12 mouse cellular contexts compared by ENCODE assay signal in genomic region chr7:142902931-142903330, GRCm38 (mm10). TPM values are rescaled to one million over a fixed set of nuclear protein-coding genes. Genes with fewer than 3 reads are reported as not detected.
DNase-seq lines count a peak whose midpoint lies in the region; ATAC-seq and TF ChIP-seq lines count a peak whose summit lies in the region.
"Had no signal": no experiment of that assay in that cellular context is flagged by ENCODE, and none has a peak within 500 bp of the region (broad histone marks: within the 10 kb centered on the region; RNA-seq: fewer than 3 reads in every experiment).

No protein-coding gene starts in this region.

- H3K4me3 ChIP-seq in cerebellum, adult 2 months (replicated peaks; ENCODE audit: insufficient read depth, low read depth, low read length) = no peak overlapping the region
- H3K4me3 ChIP-seq in forebrain, postnatal 0 days (ENCODE audit: low read depth, low read length) = no peak overlapping the region
- H3K4me3 ChIP-seq in midbrain, embryonic 12.5 days = no peak overlapping the region
- H3K4me3 ChIP-seq in kidney, embryonic 16.5 days (ENCODE audit: low read length) = no peak overlapping the region
- H3K4me3 ChIP-seq: erythroblast, embryonic 14.5 days had no signal

- H3K4me1 ChIP-seq in cerebellum, adult 2 months (ENCODE audit: control insufficient read depth, insufficient read depth, low read length) = no peaks in the 10 kb centered on the region
- H3K4me1 ChIP-seq in forebrain, postnatal 0 days (ENCODE audit: insufficient read depth) = peaks cover 3% of the 10 kb centered on the region; the same call in 1 of the 2 replicates
- peaks cover 43% of the 10 kb centered on the region for H3K4me1 ChIP-seq in midbrain, embryonic 12.5 days
- H3K4me1 ChIP-seq in kidney, embryonic 16.5 days (ENCODE audit: insufficient read depth, low read length) = no peaks in the 10 kb centered on the region

- no peaks in the 10 kb centered on the region for H3K9me3 ChIP-seq in forebrain, postnatal 0 days (ENCODE audit: low read length)
- H3K9me3 ChIP-seq in midbrain, embryonic 12.5 days = no peaks in the 10 kb centered on the region
- H3K9me3 ChIP-seq in kidney, embryonic 16.5 days (ENCODE audit: low read length) = no peaks in the 10 kb centered on the region

- H3K4me2 ChIP-seq in forebrain, postnatal 0 days (ENCODE audit: low read depth) = no peak overlapping the region
- H3K4me2 ChIP-seq in midbrain, embryonic 12.5 days (replicated peaks) = no peak overlapping the region
- no peak overlapping the region for H3K4me2 ChIP-seq in kidney, embryonic 16.5 days (replicated peaks; ENCODE audit: low read depth, low read length)

- TF ChIP-seq POLR2A in cerebellum, adult 2 months (IDR thresholded peaks at IDR 0.05; ENCODE audit: borderline replicate concordance, insufficient read depth, low read length) = no peak

- ATAC-seq in forebrain, postnatal 0 days = peak; percentile 92
- ATAC-seq in midbrain, embryonic 12.5 days (ENCODE audit: low FRiP score, low read depth) = peak; percentile 68
- no peak for ATAC-seq in kidney, embryonic 16.5 days (ENCODE audit: low FRiP score, low TSS enrichment)
- no peak for ATAC-seq in frontal cortex, adult (ENCODE audit: low TSS enrichment)

- H3K27me3 ChIP-seq in cerebellum, adult 2 months (ENCODE audit: control insufficient read depth, insufficient read depth, low read length) = no peaks in the 10 kb centered on the region
- H3K27me3 ChIP-seq in forebrain, postnatal 0 days (ENCODE audit: insufficient read depth, low read length) = no peaks in the 10 kb centered on the region; the same call in 1 of the 2 replicates
- H3K27me3 ChIP-seq in midbrain, embryonic 12.5 days = peaks cover 8% of the 10 kb centered on the region
- 0 out of 2 replicates have a peak, but pooled peaks cover 2% of the 10 kb centered on the region for H3K27me3 ChIP-seq in kidney, embryonic 16.5 days (ENCODE audit: insufficient read depth, low read length)

- WGBS in cerebellum, adult 2 months = 42% methylated on average over 4 of the region's 4 CpGs
- WGBS in forebrain, postnatal 0 days = 13% methylated on average over 4 of the region's 4 CpGs
- 37% methylated on average over 4 of the region's 4 CpGs for WGBS in midbrain, embryonic 12.5 days
- WGBS in kidney, embryonic 16.5 days = 16% methylated on average over 4 of the region's 4 CpGs

- H3K36me3 ChIP-seq in forebrain, postnatal 0 days (ENCODE audit: insufficient read depth) = no peaks in the 10 kb centered on the region
- H3K36me3 ChIP-seq in midbrain, embryonic 12.5 days = no peaks in the 10 kb centered on the region
- H3K36me3 ChIP-seq in kidney, embryonic 16.5 days (ENCODE audit: insufficient read depth, low read length) = no peaks in the 10 kb centered on the region

- no peak overlapping the region for H3K9ac ChIP-seq in forebrain, postnatal 0 days
- no peak overlapping the region for H3K9ac ChIP-seq in midbrain, embryonic 12.5 days (replicated peaks)
- H3K9ac ChIP-seq in kidney, embryonic 16.5 days (replicated peaks; ENCODE audit: low read length) = no peak overlapping the region

- peak; percentile 38 to 54 for DNase-seq in cerebellum, postnatal 10 days
- no peak for DNase-seq in cerebellum, adult 2 months
- DNase-seq in Muller cell, postnatal 12 days (ENCODE audit: inconsistent ontology term) = peak; percentile 74
- peak; percentile 51 for DNase-seq in forebrain, postnatal 0 days
- no peak for DNase-seq in testis, postnatal 10 days (ENCODE audit: low spot score)
- DNase-seq: cerebellum, adult 11-12 months; lung, postnatal 36 days; thymus, postnatal 25 days had no signal

- no peak for TF ChIP-seq CTCF in cerebellum, adult 2 months (IDR thresholded peaks at IDR 0.05; ENCODE audit: borderline replicate concordance, insufficient read depth, low read depth, low read length)
- TF ChIP-seq CTCF in forebrain, postnatal 0 days (IDR thresholded peaks at IDR 0.05; ENCODE audit: low read depth) = no peak

- no peak overlapping the region for H3K27ac ChIP-seq in cerebellum, adult 2 months (ENCODE audit: insufficient read depth, low read length)
- H3K27ac ChIP-seq in forebrain, postnatal 0 days (ENCODE audit: low read depth, low read length) = peak overlapping the region; percentile 74
- peak overlapping the region; percentile 69 for H3K27ac ChIP-seq in midbrain, embryonic 12.5 days (replicated peaks)
- H3K27ac ChIP-seq in kidney, embryonic 16.5 days (ENCODE audit: low read length) = no peak overlapping the region

RNA-seq across cellular contexts. Expression of gene Th, which starts 28.0 kb away (rescaled TPM):
- polyA plus RNA-seq in cerebellum, adult 2 months (2012; rRNA removed) = 11.0 and 13.6 TPM in 2 replicates
- 7.9 and 15.6 TPM in 2 replicates for total RNA-seq in forebrain, postnatal 0 days (2014; rRNA removed)
- 7.9 and 8.9 TPM in 2 replicates for polyA plus RNA-seq in forebrain, postnatal 0 days (2015; fragmentation: Nextera tagmentation; extraction: Ambion mirVana)
- polyA plus RNA-seq in midbrain, embryonic 12.5 days (2016; fragmentation: Nextera tagmentation; extraction: Ambion mirVana) = 16.2 and 28.5 TPM in 2 replicates
- polyA plus RNA-seq in kidney, embryonic 16.5 days (2015; fragmentation: Nextera tagmentation; extraction: Ambion mirVana) = 6.5 and 14.0 TPM in 2 replicates
- polyA plus RNA-seq: erythroblast, embryonic 14.5 days had no signal

Comparison
In these comparisons a context has a peak if more than half of its experiments do, and no peak if none do; other contexts are left out.
1. DNase-seq: peak in cerebellum, postnatal 10 days (2 of 2), Muller cell, postnatal 12 days (single experiment) and forebrain, postnatal 0 days (single experiment); none in cerebellum, adult 2 months (0 of 2) and testis, postnatal 10 days (single experiment).
2. H3K27ac ChIP-seq: peak in forebrain, postnatal 0 days (single experiment) and midbrain, embryonic 12.5 days (single experiment); none in cerebellum, adult 2 months (single experiment) and kidney, embryonic 16.5 days (single experiment).
3. ATAC-seq: peak in forebrain, postnatal 0 days (single experiment) and midbrain, embryonic 12.5 days (single experiment); none in kidney, embryonic 16.5 days (single experiment) and frontal cortex, adult (single experiment).